Mouse (Mus musculus): ENCODE measurements around the gene Cisd2. TPM values are rescaled to one million over a fixed set of nuclear protein-coding genes. Genes with fewer than 3 reads are reported as not detected.

Gene Cisd2
- polyA plus RNA-seq (2012; ENCODE audit: low replicate concordance), result 18.0 and 29.4 TPM in 2 replicates

GRCm38 (mm10) chr3:135423608-135424212, at the start of gene Cisd2:
TSS of gene Cisd2 (minus strand) at chr3:135423925.

GRCm38 (mm10) chr3:135437758-135438495, 14.2 kb upstream of the Cisd2 start, which contains the start of gene Ube2d3:
TSS of gene Ube2d3 (plus strand) at chr3:135438149.

Other genes with a start within 250 kb of the Cisd2 start
- 0.26 and 1.7 TPM in 2 replicates for gene Cenpe, start 211.4 kb downstream of the Cisd2 start, polyA plus RNA-seq (2012; ENCODE audit: low replicate concordance)
- not detected in 2 replicates for gene Bdh2, start 142.7 kb downstream of the Cisd2 start, polyA plus RNA-seq (2012; ENCODE audit: low replicate concordance)
- 0.07 TPM in 1 of 2 replicates, not detected in the other for gene Slc9b2, start 116.2 kb downstream of the Cisd2 start, polyA plus RNA-seq (2012; ENCODE audit: low replicate concordance)
- gene Slc9b1, start 75.9 kb downstream of the Cisd2 start, polyA plus RNA-seq (2012; ENCODE audit: low replicate concordance), result 0.15 TPM in 1 of 2 replicates, not detected in the other
- gene Ube2d3, start 14.2 kb upstream of the Cisd2 start, polyA plus RNA-seq (2012; ENCODE audit: low replicate concordance), result 413 and 545 TPM in 2 replicates
- 5.6 and 9.2 TPM in 2 replicates for gene Manba, start 61.7 kb upstream of the Cisd2 start, polyA plus RNA-seq (2012; ENCODE audit: low replicate concordance)

All from hematopoietic multipotent progenitor cell, adult 10-12 weeks (in vitro differentiated cells).